Mouse (Mus musculus) layer of hippocampus, adult 18-20 months (tissue): Measurements from ENCODE around the gene Gab2. TPM values are rescaled to one million over a fixed set of nuclear protein-coding genes. Genes with fewer than 3 reads are reported as not detected.

Experiments
- DNase-seq, 2 experiments: peaks; one replicate each; pipeline ENCODE4 v3.0.0; 2022; ENCODE audit warnings: low spot score in 2 of 2
- long read RNA-seq: library from polyadenylated mRNA; stranded (forward); transcript quantifications from one replicate; pipeline ENCODE4 v2.0.0, GENCODE M21; 2021
- total RNA-seq, 2 experiments: library from RNA; stranded (reverse); gene quantifications; 2 replicates each; pipeline ENCODE4 v1.2.3; 2021

Gene Gab2
- total RNA-seq, result 10 to 100 TPM; 12.5 to 13.5 TPM
- long read RNA-seq, full-length matches to known transcripts, result 6 of 9 reads
- long read RNA-seq, partial matches to known transcripts, result 2 of 9 reads
- long read RNA-seq, other reads (novel, unspliced or antisense), result 1 of 9 reads

GRCm38 (mm10) chr7:97081242-97081958, at the start of gene Gab2:
Gene Gab2, plus strand, starts transcription at chr7:97081586.
- peak; percentile 41 to 55 for DNase-seq

DNA sequence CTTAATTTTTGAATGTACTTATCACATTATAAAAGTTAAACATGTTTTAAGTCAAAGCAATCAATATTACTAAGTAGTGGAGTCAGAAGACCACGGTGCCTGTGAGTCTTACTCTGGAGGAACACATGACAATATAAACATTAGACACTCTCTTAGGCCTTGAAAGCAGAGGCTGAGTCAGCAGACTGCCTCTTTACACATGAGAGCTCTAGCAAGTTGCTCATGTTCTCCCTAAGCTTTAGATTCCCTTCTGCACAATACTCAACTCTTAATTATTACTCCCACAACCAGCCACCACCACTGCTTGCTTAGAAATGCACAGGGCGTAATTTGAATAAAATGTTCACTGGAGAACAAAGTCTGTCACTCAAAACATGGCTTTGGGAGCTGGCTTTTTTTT, 49.0 kb upstream of the Gab2 start:
- DNase-seq, result peak in 1 of 2 experiments; percentile 11

DNA sequence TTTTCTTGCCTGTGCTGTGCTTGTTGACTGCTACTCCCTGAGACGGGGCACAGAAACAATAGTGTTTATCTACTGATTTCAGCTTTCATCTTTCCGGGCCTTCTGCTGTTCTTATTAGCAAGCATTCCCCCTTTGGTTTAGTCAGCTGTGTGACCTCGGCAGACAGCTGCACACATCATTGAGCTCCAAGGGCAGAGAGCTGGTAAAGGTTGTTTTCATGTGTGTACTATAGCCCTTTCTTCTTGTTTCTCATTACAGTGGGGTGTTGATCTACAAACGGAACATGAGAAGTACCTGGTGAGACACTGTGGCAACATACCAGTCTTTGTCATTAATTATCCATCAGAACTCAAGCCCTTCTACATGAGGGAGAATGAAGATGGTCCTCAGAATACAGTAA, 41.7 kb upstream of the Gab2 start:
- DNase-seq, result no peak

DNA sequence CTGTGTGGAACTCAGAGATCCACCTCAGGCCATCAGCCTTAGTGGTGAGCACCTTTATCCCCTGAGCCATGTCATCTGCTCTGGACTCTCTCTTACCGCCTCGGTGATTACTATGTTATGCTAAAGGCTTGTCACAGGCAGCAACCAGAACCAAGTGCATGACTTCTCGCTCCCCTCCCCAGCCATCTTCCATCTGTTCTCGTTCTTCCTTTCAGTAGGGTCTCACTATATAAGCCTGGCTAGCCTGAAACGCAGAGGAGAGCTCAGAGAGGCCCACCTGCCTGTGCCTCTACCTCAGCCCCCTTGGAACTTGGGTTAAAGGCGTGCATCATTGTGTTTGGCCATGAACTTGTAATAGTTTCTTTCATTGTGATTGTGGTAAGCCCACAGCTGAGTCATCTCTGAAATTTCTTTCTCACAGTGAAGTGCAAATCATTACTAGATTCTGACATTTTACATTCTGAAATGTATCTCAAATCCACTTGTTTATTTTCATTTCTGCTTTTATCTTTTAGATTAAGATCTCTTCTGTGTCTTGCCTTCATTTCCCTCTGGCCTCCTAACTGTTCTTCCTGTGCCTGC, 39.4 kb upstream of the Gab2 start:
- no peak for DNase-seq

- no peak for DNase-seq
These were observed 38.4 kb upstream of the Gab2 start for GRCm38 (mm10) chr7:97042981-97043380.

DNA sequence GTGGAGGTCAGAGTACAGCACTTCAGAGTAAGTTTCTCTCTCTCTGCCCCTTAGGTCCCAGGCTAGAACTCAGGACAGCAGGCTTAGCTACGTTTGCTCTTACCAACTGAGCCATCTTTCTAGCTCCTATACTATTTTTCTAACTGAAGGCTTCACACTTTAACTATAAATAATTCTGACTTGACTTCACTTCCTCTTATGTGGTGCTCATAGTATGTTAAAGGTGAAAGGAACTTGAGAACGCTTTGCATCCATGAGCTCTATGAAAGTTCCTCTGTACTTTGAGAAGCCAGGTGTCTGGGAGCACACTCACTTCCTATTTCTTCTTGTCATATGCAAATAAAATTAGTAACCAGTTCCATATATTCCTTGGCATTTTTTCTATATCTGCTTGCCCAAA, 20.4 kb upstream of the Gab2 start:
- no peak for DNase-seq

DNA sequence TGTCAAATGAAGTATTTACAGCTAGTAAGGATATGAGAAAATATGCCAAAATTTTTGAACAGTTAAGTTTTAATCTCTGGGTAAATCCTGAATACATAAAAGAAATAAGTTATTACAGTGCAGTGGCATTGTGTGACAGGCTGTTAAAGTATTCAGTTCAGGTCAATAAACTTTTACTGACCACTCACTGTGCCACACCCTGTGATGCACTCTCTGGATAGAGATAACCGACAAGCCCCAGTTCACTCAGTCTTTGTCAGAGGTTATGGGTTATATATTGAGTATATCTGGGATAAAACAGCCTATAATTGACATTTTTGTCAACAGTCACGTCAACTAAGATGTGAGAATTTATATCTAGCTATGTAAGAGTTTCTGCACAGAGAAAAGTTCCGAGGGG, 9.9 kb upstream of the Gab2 start:
- no peak for DNase-seq

- DNase-seq, result no peak
These were observed 9.3 kb upstream of the Gab2 start for GRCm38 (mm10) chr7:97072061-97072460.

DNA sequence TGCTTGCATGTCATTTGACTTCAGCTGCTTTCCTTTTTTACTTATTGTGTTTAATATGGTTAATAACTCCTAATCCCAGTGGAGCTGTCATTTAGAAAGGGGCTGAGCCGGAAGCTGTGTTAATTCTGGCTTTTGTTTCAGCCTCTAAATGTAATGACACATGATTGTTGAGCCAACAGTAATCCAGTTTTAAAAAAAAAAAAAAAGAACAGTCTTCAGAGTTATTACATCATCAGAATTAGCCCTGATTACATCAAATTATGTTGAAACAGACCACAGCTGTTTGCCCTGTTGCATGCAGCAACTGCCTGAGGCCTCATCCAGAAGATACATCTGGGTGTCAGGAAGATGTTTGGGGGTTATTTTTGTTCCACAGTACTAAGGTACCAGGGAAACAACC, 6.4 kb upstream of the Gab2 start:
- no peak for DNase-seq

DNA sequence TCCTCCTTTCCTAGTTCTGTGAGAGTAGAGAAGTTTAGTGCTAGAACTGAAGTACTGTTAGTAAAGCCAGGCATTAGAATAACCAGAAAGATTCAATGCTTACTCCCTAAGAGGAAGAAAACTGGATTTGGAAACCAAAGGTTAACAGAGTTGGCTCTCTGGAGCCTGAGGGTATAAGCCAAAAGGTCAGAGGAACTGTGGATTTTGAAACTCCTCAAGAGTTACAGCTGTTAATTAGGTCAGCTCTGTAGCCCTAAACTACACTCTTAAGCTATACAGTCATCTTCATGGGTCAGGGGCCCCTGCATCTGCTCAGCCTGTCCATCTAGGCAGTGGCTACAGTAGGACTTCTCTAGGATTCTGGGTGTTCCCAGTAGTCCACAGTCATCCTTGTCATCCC, 4.4 kb upstream of the Gab2 start:
- DNase-seq, result no peak

DNA sequence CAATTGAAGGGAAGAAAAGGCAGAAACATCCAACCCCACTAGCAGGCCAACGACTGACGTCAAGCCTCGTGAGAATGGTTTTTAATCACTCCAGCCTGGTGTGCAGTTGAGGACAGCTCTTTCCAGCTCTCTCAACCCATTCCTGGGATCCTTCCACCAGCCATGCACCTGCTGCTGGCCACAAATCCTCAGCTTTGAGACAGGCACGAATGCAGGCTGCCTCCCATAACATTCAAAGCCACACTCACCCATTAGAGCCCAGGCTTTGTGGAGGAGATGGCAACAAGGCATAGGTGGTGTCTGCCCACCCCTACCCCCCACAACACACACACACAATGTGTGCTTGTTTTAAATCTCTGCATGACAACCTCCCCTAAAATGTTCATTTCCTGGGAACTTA, 2.7 kb upstream of the Gab2 start:
- no peak for DNase-seq

- peak in 1 of 2 experiments; percentile 66 for DNase-seq
These were observed 2.2 kb upstream of the Gab2 start for GRCm38 (mm10) chr7:97079145-97079544.

DNA sequence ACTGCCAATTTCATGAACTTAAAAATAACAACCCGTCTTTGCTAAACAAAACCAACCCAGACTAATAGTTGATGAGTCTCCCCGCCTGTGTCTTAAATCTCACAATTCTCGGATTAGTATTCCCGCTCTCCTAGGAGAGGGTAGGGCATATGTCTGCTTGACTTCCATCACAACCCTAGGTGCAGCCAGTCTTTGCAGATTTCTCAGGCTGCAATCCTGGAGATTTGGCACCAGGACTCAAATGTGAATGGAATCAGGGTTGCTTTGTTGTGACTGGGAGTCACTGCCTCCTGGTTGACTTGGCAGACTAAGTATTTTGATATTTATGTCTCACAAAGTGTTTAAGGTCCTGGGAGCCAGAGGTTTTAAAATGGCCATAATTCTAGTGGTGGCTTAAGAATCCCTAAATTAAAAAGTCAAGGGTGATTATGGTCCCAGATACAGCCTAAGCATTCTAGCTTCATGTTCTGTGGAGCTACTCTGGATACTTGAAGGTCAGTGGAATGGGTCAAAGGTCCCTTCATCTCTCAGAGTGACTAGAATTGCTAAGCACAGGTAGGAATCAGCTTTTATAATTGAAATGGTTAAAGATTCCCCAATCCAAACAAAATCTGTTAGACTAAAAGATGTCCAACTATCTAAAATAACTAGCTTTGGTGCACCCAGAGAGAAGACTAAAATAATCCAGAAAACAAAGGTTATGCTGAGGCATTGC, 1.6 kb upstream of the Gab2 start:
- no peak for DNase-seq

- no peak for DNase-seq
These were observed 655 bp upstream of the Gab2 start for GRCm38 (mm10) chr7:97080621-97081241.

GRCm38 (mm10) chr7:97081959-97082218, 503 bp downstream of the Gab2 start:
- DNase-seq, result no peak

DNA sequence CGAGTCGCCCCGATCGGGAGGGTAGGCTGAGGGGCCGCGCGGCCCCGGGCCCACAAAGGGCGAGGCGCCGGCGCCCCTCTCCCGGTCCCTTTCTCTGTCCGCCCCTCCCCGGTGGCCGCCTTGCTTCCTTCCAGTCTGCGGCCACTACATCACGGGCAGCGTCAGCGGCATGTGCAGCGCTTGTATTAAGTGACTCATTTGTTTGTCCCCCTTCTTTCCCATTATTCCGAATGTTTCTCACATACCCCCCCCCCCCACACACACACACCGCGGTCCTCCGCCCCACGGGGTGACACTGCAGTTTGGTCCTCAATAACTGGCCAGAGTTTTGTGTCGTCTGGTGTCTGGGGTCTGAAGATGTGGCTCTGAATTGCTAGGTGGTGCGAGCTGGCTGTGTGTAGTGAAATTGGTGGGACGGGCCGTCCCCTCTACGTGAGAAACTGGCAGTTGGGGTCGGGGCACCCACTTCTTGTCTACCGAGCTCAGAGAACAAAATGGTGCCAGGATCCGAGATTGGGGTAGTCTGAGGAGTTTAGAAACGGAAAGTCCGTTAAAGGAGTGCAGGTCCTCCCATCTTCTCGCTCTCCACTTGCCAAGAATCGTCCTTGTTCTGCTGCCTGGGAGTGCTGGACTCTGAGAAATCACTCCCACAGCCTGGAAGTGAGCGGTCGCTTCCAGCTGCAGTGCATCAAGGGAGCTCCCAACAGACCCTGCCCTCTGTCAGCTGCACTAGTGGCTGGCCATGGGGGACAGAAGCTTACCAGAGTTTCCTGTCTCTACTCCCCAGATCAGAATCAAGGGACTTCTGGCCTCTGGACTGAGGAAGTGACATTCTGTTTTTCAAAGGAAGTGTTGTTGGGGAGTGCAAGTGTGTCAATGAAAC, 1.1 kb downstream of the Gab2 start:
- no peak for DNase-seq

GRCm38 (mm10) chr7:97083579-97083978, 2.2 kb downstream of the Gab2 start:
- DNase-seq, result no peak

DNA sequence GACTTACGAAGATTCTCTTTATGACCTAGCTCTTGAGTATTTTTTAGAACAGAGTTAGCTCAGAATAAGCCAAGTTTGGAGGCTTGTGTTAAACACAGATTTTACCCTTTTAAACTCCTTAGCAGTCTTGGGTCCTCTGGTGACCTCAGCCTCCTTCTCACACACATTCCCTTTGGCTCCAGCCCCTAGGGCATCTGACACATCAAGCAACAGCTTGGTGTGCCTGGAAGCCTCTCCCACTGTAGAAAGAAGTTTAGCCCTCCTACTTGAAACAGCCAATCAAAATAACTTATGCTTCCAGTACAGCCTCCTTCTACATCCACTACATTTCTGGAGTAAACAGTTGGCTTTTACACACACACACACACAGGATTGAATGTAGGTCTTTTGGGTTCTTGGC, 2.8 kb downstream of the Gab2 start:
- no peak for DNase-seq

DNA sequence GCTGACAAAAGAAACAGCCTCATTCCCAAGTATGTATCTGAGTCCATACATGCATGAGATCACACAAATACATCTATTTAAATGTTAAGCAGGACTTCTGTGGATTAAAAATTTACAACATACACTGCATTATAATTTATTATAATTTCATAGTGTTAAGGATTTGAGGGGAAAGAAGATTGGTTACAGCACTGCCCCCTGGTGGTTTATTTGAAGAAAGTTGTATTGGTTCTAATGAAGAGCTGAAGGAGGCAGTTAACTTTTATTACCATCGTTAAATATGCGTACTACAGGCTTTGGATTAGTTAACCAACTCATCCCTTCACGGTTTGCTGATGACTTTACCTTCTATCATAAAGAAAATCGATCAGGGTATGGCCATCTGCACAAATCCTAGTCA, 3.9 kb downstream of the Gab2 start:
- peak in 1 of 2 experiments; percentile 44 for DNase-seq

DNA sequence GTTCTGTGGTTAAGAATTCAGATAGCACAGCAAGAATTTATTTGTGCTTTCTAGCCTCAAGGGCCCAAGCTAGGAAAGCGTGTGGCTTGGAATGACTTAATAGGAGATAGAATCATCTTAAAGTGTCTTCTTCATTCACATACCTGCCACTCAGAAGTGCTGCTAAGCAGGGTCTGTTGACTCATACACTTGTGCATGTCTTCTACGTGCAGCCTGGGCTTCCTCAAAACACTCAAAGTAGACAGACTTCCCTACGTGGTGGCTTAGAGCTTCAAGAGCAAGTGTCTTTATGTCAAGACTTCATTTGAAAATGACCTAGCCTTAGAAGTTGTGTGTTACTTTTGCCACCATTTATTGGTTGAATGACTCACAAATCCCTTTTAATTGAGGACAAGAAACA, 12.9 kb downstream of the Gab2 start:
- no peak for DNase-seq

DNA sequence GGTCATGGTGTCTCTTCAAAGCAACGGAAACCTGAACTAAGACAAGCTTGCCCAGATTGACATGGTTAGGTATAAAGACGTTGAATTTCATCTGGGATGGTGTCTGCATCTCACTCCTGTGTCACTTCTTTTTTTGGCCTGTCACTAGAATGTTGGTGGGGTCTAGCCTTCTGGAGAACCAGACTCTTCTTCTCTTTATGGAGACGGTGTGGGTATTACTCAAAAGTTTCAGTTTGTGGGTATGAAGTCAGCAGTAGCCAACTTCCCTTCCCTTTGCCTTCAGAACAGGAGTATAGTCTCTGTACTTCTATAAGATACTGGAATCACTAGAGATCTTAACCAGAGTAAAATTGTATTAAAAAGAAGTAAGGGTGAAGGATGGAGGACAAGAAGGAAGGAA, 26.7 kb downstream of the Gab2 start:
- no peak for DNase-seq
